Mouse (Mus musculus) C2C12 (cell line): ENCODE measurements at regions not wholly inside any gene's neighbourhood (a gene's known extent, or its start where the extent isn't known, plus 50 kb on each side); places are given as distances from the start of the nearest gene placed in this dataset.

ENCODE experiments used
- H3K27me3 ChIP-seq: one replicate; pipeline ENCODE4 v1.6.1; 2011; ENCODE audit not compliant: control insufficient read depth, insufficient read depth, insufficient read length
- H3K36me3 ChIP-seq: one replicate; pipeline ENCODE4 v1.6.1; 2011; ENCODE audit not compliant: control insufficient read depth, insufficient read depth
- H3K4me3 ChIP-seq: one replicate; pipeline ENCODE4 v1.5.1; 2011; ENCODE audit warnings: mild to moderate bottlenecking, control low read depth; ENCODE audit not compliant: poor library complexity, insufficient read depth, severe bottlenecking
- H3K79me2 ChIP-seq: one replicate; pipeline ENCODE4 v1.6.1; 2011; ENCODE audit not compliant: control insufficient read depth, insufficient read depth
- H3K79me3 ChIP-seq: one replicate; pipeline ENCODE4 v1.6.1; 2011; ENCODE audit warnings: low read depth, control low read depth
- H3ac ChIP-seq: one replicate; pipeline ENCODE3; 2011; ENCODE audit warnings: low read depth; ENCODE audit not compliant: control insufficient read depth, insufficient read length
- CEBPB ChIP-seq: IDR thresholded peaks from one replicate; pipeline ENCODE4 v1.6.1; 2011; ENCODE audit warnings: low read depth, mild to moderate bottlenecking, control low read depth, moderate library complexity
- CTCF ChIP-seq: IDR thresholded peaks from one replicate; pipeline ENCODE4 v1.5.1; 2011; ENCODE audit not compliant: control insufficient read depth, insufficient read depth, insufficient read length
- FOSL1 ChIP-seq: IDR thresholded peaks from one replicate; pipeline ENCODE4 v1.8.0; 2011; ENCODE audit warnings: mild to moderate bottlenecking, low read length; ENCODE audit not compliant: poor library complexity, insufficient read depth, severe bottlenecking
- MAX ChIP-seq: IDR thresholded peaks from one replicate; pipeline ENCODE4 v1.6.1; 2011; ENCODE audit warnings: mild to moderate bottlenecking, control low read depth
- MYOD1 ChIP-seq: IDR thresholded peaks from one replicate; pipeline ENCODE4 v1.6.1; 2011; ENCODE audit warnings: low read depth; ENCODE audit not compliant: control insufficient read depth, insufficient read length
- MYOG ChIP-seq: IDR thresholded peaks from one replicate; pipeline ENCODE4 v1.6.1; 2011; ENCODE audit not compliant: control insufficient read depth, insufficient read length; ENCODE audit errors: extremely low read depth
- USF1 ChIP-seq: IDR thresholded peaks from one replicate; pipeline ENCODE4 v1.6.1; 2011; ENCODE audit warnings: low read depth, mild to moderate bottlenecking, control low read depth, moderate library complexity

GRCm38 (mm10) chr8:116362351-116362750 is 142.4 kb upstream of the Dynlrb2 start:
- no peaks in the 10 kb centered on the region for H3K79me3 ChIP-seq
- no peaks in the 10 kb centered on the region for H3K79me2 ChIP-seq
- no peak overlapping the region for H3ac ChIP-seq
- H3K27me3 ChIP-seq: no peaks in the 10 kb centered on the region
- no peaks in the 10 kb centered on the region for H3K36me3 ChIP-seq
- no peak overlapping the region for H3K4me3 ChIP-seq
- TF ChIP-seq FOSL1: no peak
- TF ChIP-seq USF1: no peak
- no peak for TF ChIP-seq CEBPB
- TF ChIP-seq MYOD1: no peak
- TF ChIP-seq MAX: no peak

GRCm38 (mm10) chr8:116359761-116360160 is 145.0 kb upstream of the Dynlrb2 start:
- Histone ChIP-seq H3K4me3 (no peak overlapping the region), H3K79me2 (no peaks in the 10 kb centered on the region), H3K27me3 (no peaks in the 10 kb centered on the region), H3ac (no peak overlapping the region), H3K36me3 (no peaks in the 10 kb centered on the region), H3K79me3 (no peaks in the 10 kb centered on the region)
- TF ChIP-seq MYOD1: no peak
- no peak for TF ChIP-seq FOSL1
- no peak for TF ChIP-seq CEBPB
- TF ChIP-seq CTCF: no peak
- no peak for TF ChIP-seq MYOG
- TF ChIP-seq USF1: no peak
- TF ChIP-seq MAX: no peak

GRCm38 (mm10) chr8:116354756-116355155 is 150.0 kb upstream of the Dynlrb2 start:
- Histone ChIP-seq H3K27me3 (no peaks in the 10 kb centered on the region), H3K36me3 (no peaks in the 10 kb centered on the region), H3K79me2 (no peaks in the 10 kb centered on the region), H3K4me3 (no peak overlapping the region), H3K79me3 (no peaks in the 10 kb centered on the region), H3ac (no peak overlapping the region)
- no peak for TF ChIP-seq CEBPB
- no peak for TF ChIP-seq MAX
- no peak for TF ChIP-seq USF1
- no peak for TF ChIP-seq MYOD1
- no peak for TF ChIP-seq CTCF
- TF ChIP-seq MYOG: no peak
- no peak for TF ChIP-seq FOSL1

GRCm38 (mm10) chr8:116353911-116354310 is 150.9 kb upstream of the Dynlrb2 start:
- no peaks in the 10 kb centered on the region for H3K79me3 ChIP-seq
- no peak overlapping the region for H3ac ChIP-seq
- no peak overlapping the region for H3K4me3 ChIP-seq
- no peaks in the 10 kb centered on the region for H3K36me3 ChIP-seq
- no peaks in the 10 kb centered on the region for H3K79me2 ChIP-seq
- TF ChIP-seq CTCF (no peak), FOSL1 (no peak), MYOD1 (no peak), MAX (no peak), CEBPB (no peak), USF1 (no peak)
- no peaks in the 10 kb centered on the region for H3K27me3 ChIP-seq

GRCm38 (mm10) chr8:116352635-116353034 is 152.1 kb upstream of the Dynlrb2 start:
- TF ChIP-seq MYOG (no peak), MYOD1 (no peak), CEBPB (no peak), MAX (no peak), FOSL1 (no peak), USF1 (no peak), CTCF (no peak)
- H3K4me3 ChIP-seq: no peak overlapping the region
- H3K36me3 ChIP-seq: no peaks in the 10 kb centered on the region
- H3K79me2 ChIP-seq: no peaks in the 10 kb centered on the region
- no peaks in the 10 kb centered on the region for H3K27me3 ChIP-seq
- H3K79me3 ChIP-seq: no peaks in the 10 kb centered on the region
- no peak overlapping the region for H3ac ChIP-seq

GRCm38 (mm10) chr8:116348971-116349370 is 155.8 kb upstream of the Dynlrb2 start:
- H3K79me3 ChIP-seq: no peaks in the 10 kb centered on the region

More at GRCm38 (mm10) chr8:116348971-116349370, 155.8 kb upstream of the Dynlrb2 start:
- Histone ChIP-seq H3K27me3 (no peaks in the 10 kb centered on the region), H3K4me3 (no peak overlapping the region), H3K36me3 (no peaks in the 10 kb centered on the region), H3ac (no peak overlapping the region), H3K79me2 (no peaks in the 10 kb centered on the region)
- no peak for TF ChIP-seq CEBPB
